Mouse (Mus musculus) right cerebral cortex, postnatal 36 days (tissue): Measurements from ENCODE around the gene Phlda2.
A peak's percentile ranks its signal among the peaks of the same experiment; 100 is the strongest.
"Not testable (repeated sequence)": the region's sequence is repeated elsewhere in the genome, so short reads cannot be mapped to it uniquely, and the experiment has no call there.

Experiments
- DNase-seq, 2 experiments: peaks; one replicate each; pipeline ENCODE4 v3.0.0; 2022; ENCODE audit warnings: low spot score in 2 of 2, mixed read lengths in 1 of 2

The Phlda2 gene

DNA sequence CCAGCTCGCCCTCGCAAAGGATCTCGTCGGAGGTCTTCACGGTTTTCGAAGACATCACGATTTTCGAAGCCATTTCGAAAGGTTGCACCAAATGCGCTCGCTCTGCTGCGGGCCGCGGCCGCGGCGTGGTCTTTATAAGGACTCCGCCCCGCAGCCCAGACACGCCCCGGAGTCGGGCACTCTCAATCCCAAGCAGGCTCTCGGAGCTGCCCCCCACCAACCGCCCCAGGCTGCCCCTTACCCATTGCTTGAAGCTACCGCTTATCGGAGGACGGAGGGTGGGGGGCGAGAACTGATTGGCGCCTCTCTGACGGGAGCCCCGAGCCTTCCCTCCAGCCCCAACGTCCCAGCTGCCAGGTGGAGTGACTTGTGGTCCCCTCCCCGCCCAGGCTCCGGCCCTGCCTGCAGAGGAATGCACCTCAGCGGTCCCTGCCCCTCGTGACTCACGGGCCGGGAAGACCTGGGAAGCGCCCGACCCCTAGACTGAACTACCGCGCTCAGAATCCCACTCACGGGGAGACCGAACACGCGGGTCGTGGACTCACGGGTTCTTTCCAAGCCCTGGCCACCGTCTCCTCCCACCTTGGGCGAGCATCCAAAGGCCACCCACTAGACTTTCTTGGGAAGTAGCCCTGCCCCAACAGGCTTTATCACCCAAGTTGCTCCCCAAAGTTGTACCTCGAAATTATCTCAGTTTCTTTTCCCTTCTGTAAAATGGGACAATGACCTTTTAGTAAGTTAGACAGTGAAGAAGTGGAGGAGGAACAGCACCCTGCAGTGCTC is at the start of gene Phlda2:
Phlda2 (minus strand) TSS at position 733 of the 783 bp plus-strand sequence.
- DNase-seq = no peak

DNA sequence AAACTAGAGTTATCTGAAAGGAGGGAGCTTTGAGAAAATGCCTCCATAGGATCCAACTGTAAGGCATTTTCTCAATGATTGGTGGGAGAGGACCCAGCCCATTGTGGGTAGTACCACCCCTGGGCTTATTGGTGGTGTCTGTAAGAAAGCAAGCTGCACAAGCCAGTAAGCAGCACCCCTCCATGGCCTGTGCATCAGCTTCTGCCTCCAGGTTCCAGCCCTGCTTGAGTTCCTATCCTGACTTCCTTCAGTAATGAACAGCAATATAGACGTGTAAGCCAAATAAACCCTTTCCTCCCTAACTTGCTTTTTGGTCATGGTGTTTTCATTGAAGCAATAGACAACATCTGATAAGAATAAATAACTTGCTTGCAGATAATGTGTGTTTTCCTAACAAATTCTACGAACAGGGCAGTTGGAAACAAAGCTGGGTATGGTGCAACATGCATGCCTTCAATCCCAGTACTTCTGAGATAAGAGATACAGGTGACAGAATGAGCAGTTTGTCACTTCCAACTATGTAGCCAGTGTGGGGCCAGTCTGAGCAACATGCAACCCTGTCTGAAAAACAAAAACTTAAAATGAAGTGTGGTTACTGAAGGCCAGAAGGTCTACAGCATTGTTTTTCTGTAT is 46.8 kb upstream of the Phlda2 start:
- no peak for DNase-seq

DNA sequence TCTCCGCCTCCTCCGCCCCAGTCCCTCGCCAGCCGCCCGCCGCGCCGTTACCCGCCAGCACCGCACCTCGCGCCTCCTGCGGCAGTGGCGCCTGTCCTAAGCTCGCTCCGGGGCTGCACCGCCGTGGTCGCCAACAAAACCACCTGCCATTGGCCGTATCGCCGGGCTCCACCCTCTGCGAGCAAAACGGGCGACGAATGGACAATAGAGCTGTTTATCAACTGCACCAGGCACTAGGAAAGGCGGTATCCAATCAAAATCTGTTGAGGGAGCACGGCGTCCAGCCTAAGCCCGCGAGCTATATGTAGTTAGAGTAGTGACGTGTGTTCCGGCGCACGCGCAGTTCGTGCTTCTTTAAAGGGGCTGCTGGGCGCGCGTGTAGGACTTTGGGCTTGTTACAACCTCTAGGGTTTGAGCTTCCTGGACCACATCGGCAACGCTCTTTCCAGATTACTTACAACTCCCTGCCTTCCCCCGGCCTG is 46.1 kb upstream of the Phlda2 start, which contains the start of gene Nap1l4:
Nap1l4 (minus strand) TSS at position 131 of the 482 bp plus-strand sequence.
- peak; percentile 99 to 100 for DNase-seq

DNA sequence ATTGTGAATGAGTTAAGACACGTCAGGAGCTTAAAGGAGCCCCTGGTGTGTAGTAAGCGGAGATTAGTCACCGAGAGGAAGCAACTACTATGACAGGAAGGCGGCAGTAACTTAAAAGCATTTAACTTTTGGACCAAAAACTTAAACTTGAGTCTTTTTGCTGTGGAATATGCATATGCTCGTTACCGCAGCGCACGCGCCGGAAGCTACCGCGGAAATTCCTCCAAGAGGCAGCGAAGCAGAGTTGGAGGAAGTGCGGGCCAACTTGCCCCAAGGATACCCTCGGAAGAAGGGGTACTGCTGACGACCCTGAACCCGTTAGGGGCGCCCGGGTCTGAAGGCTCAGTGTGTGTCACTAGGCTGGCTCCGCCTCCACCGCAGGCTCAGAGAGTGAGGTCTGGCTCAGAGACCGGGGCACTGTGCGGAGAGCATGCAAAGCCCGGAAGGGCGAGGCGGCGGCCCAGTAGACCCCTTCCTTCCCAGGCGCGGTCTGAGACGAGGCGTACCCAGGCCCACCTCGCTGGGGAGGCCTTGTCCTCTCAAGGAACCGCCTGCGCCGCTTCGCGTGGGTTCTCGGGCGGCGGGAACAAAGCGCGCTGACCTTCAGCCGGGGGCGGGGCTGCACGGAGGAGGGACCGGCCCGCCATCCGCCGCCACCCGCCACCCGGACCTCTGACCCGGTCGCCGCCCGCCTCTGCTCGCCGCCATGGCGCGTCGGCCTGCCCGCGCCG is 45.4 kb upstream of the Phlda2 start:
- DNase-seq = peak in 1 of 2 experiments; percentile 30

DNA sequence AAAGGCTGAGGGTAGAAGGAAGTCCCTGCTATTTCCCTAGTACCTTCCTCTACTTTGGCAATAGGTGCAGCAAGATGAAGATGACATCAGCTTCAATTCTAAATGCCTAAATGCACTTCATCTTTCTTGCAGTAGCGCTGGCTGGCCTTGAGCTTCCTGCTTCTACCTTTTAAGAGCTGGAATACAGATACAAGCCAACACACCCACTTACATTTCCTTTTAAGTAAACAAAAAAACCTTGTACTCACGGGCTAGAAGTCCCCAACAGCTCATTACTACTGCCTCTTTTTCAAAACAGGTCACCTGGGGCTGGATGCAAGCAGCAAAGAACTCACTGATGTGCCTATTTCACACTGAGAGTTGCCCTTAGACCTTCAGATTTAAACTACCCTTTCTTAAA is 43.6 kb upstream of the Phlda2 start:
- DNase-seq = no peak

DNA sequence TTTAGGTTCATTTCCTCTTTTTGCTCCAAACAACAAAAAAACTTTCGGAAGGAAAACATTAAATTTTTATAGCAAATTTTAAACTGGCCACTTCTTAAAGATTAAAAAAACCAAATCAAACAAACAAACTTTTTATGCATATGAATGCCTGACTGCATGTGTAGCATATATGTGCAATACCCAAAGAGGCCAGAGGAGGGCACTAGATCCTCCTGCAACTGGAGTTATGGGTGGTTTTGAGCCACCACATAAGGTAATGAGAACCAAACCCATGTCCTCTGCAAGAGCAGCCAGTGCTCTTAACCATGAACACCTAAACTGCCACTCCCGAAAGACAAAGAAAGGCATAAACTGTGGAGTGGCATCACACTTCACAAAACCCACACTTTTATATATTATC is 41.4 kb upstream of the Phlda2 start:
- no peak for DNase-seq

DNA sequence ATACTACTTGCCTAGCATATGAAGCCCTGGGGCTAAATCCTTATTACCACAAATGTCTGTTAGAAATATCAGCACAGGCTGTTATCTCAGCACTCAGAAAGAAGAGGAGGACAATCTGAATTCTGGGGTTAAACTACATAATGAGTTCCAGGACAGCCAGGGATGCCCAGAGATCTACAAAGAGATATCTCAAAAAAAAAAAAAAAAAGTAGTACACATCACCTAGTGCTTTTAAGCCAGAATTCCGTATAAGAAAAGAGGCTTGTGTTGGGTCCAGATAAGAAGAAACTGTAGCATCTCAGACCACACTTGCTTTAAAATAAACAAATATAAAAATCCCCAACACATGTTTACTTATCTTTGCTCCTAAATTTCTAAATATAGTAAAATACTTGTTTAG is 35.7 kb upstream of the Phlda2 start:
- no peak for DNase-seq

DNA sequence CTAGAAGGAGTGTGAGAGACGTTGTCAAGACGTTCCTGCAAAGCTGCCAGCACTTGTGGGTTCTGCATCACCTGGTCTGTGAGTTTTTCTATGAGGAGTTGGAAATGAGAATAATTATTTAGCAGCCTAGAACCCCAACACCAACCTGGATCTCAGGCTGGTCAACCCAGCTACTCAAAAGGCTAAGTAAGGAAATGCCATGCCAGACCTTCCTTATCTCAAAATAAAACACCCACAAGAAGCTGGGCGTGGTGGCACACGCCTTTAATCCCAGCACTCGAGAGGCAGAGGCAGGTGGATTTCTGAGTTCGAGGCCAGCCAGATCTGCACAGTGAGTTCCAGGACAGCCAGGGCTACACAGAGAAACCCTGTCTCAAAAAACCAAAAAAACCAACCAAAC is 35.3 kb upstream of the Phlda2 start:
- DNase-seq = not testable (repeated sequence)

DNA sequence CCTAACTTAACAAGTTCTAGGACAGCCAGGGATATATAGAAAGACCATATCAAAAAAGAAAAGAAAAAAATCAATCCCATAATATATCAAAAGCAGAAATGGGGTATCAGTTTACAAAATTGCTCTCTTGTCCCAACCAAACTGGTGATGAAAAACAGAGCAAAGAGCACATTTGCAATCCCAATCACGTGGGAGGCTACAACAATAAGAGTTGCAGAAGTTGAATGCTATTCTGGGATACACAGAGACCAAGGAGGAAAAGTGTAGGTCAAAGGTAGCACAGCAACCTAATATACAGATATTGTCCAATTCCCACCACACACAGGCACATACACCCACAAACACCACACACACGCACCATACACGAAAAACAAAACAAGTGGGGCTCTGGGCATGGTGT is 33.3 kb upstream of the Phlda2 start:
- DNase-seq = no peak

DNA sequence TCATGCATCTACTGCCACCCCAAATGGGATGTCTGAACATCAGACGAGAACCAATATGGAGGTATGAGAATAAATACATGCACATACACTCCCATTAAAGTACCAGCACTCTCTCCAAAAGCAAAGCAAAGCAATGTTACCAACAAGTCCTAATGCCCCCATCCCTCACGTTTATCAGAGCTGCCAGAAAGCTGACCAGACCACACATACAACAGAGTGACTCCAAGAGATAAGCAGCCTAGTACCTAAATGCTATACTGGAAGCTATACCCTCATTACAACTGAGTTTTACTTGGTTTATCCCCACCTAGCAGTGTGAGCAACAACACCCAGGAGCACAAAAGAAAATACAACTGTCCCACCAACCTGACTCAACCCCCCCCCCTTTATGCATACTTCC is 30.3 kb upstream of the Phlda2 start:
- no peak for DNase-seq

DNA sequence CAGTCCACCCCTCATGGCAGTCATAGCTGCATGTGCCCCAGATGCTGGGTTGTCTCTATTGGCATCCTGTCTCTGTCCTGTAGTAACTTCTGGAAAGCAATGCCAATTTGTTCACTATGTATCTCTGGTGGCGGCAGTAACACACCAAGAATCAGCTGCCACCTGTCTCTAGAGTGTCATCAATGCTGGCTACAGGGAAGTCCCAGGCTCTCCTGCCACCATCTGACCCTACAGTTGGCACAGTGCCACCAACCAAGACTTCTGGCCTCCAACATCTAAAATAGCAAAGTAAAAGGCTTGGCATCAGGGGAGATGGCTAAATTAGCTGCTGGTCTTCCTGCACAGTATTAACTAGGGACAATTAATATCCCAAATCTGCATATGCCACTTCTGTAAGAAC is 29.5 kb upstream of the Phlda2 start:
- no peak for DNase-seq

DNA sequence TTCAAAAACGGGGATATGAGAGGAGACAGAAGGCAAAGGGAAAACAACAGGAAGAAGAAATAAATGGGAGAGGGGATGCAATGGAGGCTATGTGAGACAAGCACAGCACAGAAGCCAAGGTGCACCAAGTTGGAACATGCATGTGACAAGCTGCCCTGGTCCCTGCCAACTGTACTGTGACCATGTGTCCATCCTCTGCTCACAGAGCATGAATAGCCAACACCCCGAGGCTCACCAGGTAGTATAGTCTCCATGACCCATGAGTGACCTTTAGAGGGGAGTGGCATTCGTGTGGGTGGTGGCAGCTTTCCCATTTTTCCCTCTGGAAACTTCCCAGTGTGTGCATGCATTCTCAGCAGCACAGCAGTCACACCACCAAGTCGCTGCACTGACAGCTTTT is 16.4 kb upstream of the Phlda2 start:
- DNase-seq = no peak

DNA sequence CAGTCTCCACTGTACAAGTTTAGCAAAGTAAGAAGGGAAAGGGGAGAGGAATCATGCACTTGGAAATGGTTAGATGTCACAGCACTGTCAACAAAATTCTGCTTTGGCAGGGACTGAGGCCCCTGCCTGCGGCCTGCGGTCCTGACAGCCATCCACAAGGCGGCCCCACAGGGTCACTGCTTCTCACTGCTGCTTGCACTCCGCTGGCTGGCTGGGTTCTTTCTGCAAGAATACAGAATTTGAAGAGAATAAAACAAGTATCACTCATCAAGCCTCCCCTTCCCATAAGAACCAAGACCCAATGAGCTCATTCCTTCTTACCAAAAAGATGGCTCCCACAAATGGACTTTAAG is 11.4 kb upstream of the Phlda2 start:
- no peak for DNase-seq

DNA sequence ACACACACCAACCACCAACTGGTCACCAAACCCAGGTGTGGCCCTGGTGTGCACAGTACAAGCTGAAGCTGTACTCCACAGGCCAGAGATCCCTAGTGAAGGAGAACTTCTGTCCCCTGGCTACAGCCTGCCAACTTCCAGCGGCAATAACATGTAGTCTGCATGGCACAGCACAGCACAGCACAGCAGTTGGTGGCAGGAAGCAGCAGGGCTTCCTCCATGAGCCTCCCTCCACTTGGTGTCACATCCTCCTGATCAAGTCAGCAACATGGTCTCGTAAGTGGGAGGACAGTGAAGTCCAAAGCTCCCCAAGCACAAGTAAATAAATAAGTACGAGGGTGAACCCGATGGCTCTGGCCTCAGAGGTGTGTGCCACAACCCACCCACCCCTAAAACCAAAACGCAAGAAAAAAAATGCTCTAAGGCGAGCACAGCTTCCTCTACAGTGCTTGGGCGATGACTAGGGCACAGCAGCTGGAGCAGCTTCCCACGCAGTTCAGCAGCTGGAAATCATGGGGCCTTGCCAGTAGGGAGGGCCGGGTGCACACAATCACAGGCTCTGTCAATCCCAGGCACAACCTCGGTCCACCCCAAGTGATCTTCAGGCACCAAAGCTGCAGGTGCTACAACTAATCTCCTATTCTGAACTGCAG is 10.9 kb upstream of the Phlda2 start:
- no peak for DNase-seq

DNA sequence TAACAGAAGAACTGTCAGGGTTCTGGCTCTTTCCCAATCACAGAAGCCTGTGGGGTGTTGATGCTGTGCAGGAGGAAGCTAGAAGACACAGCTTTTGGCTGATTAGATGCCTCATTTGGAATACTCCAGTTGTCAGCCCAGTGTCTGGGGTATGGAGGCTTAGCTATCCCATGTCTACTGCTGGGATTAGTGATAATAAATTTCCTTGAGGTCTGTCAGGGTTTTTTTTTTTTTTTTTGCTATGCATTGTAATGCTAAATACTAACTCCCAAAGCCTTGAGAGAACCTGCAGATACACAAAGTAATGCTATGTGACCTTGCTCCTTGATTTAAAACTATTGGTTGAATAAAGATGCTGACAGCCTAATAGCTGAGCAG is 8.4 kb upstream of the Phlda2 start:
- no peak for DNase-seq

DNA sequence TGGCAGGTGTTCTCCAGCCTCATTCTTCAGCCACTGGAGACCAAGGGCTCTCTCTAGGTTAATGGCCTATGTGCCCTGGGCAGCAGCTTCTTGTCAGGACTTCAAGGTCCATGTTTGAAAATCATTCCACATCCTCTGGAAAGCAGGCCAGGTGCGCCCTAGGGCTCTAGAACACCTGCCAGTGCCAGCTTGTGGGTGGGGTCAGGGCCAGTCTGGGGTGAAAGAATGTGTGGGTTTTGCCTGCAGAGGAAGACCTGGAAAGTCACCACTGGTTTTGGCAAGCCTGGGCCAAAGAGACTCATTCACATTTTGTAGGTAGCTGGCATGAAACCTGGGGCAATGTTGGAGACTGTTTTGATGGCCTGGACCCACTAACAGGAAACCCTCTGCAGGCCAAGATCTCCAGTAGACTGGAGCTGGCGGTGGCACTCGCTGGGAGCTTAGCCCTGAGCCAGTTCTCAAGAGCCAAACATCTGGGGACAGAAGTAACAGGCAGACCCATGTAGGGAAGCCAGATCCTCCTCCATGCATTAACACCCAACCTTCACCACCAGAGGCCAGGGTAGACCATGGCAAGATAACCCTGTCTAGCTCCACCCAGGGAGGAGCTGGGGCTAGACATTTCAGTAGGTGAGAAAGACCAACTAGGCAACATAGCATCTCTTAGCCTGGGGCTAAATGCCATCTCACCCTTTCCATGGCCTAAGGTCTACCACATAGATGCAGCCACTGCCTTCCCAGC is 7.8 kb upstream of the Phlda2 start:
- no peak for DNase-seq

DNA sequence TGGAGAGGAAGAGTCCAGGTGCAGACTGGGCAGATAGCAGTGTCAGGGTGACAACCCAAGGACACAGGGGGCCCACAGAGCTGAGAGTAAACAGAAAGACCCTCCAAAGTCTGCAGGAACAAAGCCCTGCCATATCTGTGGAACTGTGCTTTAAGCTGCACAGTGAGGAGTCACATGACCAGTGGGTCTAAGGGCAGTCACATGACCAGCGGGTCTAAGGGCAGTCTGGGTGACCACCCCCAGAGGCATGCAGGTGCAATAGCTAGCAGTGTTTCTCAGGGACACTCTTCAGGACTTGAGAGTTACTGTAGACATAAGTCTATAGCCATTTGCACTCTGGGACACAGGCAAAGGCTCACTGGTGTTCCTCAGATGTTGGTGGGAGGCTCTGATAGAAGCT is 6.6 kb upstream of the Phlda2 start:
- no peak for DNase-seq

DNA sequence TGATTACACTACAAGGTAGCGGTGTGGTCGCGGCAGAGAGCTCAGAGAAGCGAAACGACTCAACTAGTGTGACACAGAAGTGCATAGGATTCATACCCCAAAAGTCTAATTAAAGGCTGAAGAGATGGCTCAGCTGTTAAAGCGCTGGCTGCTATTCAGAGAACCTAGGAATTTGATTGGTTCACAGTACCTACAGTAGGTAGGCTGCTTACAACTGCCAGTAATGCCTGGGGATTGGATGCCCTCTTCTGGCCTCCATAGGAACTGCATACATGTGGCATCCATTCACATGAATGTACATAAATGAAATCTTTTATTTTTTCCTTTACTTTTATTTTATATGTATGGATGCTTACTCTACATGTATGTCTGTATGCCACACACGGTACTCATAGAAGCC is 3.7 kb upstream of the Phlda2 start:
- peak in 1 of 2 experiments; percentile 20 for DNase-seq

DNA sequence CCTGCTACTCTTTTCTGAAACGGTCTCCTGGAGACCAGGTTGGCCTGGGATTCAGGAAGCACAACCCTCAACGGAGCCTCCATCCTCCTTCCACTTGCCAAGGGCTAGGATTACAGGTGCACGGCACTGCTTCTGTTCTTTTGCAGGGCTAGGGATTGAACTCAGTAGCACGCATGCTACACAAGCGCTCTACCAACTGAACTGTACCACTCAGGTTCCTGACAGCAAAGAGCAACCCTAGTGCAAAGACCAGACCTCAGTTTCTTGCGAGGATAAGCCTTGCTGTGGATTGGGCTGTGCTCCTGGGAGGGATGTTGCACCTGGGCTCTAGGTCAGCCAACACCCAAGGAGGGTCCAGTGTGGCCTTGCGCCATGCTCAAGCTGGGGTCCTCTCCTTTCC is 3.3 kb upstream of the Phlda2 start:
- no peak for DNase-seq

DNA sequence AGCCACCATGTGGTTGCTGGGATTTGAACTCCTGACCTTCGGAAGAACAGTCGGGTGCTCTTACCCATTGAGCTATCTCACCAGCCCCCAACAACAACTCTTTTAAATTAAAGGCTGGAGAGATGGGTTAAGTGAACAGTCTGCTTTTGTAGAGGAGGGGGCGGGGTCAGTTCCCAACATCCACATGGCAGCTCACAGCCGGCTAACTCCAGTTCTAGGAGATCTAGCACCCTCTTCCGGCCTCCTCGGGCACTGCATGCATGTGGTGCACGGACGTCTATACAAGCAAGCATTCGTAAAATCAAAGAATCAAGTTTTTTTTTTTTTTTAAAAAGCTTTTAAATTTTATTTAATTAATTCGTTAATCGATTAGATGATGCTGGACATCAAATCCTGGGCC is 2.9 kb upstream of the Phlda2 start:
- DNase-seq = peak; percentile 54 to 56

DNA sequence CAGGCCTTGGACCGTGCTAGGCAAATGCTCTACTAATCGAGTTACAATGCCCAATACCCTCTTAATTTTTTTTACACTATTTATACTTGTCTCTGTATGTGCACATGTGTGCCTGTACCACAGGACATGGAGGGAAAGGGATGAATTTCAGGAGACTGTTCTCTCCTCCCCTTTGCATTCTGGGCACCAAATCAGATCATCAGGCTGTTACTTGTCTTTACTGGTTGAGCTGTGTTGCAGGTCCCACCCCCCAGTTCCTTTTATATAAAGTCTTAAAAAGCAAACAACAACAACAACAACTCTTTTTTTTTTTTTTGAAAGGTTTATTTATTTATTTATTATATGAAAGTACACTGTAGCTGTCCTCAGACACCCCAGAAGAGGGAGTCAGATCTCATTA is 2.5 kb upstream of the Phlda2 start:
- no peak for DNase-seq

DNA sequence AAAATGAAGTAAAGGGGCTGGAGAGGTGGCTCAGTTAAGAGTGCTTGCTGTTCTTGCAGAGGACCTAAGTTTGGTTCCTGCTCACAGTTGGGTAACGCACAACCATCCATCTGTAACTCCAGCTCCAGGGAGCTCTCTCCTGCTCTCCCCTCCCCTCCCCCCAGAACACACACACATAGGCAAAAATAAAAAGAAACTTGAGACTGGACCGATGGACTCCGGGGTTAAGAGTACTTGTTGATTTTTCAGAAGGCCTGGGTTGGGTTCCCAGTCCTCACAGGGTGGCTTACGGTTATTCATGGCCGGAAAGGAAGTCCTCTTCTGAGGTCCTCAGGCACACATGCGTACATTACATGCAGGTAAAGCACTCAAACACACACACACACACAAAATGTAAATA is 976 bp upstream of the Phlda2 start:
- no peak for DNase-seq
